Mouse (Mus musculus) lung, postnatal 0 days (tissue): Measurements from ENCODE around the gene Tldc2. TPM values are rescaled to one million over a fixed set of nuclear protein-coding genes. Genes with fewer than 3 reads are reported as not detected.

Experiments used
- ATAC-seq: fragments of 200-750 bp; cut with Nextera tagmentation; 2 replicates; pipeline ENCODE4 v1.8.0; 2017; ENCODE audit warnings: moderate library complexity
- DNase-seq: peaks from one replicate; pipeline ENCODE4 v3.0.0-alpha.2; 2016; ENCODE audit warnings: low spot score
- H3K27ac ChIP-seq: fragments of 300-500 bp; sonication (generic); 2 replicates; pipeline ENCODE4 v1.5.1; 2014; ENCODE audit warnings: antibody characterized with exemption, mild to moderate bottlenecking, low read length, mixed read lengths
- H3K27me3 ChIP-seq: fragments of 300-500 bp; sonication (generic); replicated peaks from 2 replicates; pipeline ENCODE4 v1.6.1; 2014; ENCODE audit warnings: low read length, mixed read lengths; ENCODE audit not compliant: insufficient read depth
- H3K36me3 ChIP-seq: fragments of 300-500 bp; sonication (generic); 2 replicates; pipeline ENCODE4 v1.6.1; 2014; ENCODE audit warnings: low read length, mixed read lengths; ENCODE audit not compliant: insufficient read depth
- H3K4me1 ChIP-seq: fragments of 300-500 bp; sonication (generic); 2 replicates; pipeline ENCODE4 v1.6.1; 2014; ENCODE audit warnings: antibody characterized with exemption, low read depth, low read length, mixed read lengths; ENCODE audit not compliant: insufficient read depth
- H3K4me2 ChIP-seq: fragments of 300-500 bp; sonication (generic); replicated peaks from 2 replicates; pipeline ENCODE4 v1.6.1; 2014; ENCODE audit warnings: low read depth, mild to moderate bottlenecking, low read length, moderate library complexity, mixed read lengths
- H3K4me3 ChIP-seq: fragments of 300-500 bp; sonication (generic); 2 replicates; pipeline ENCODE4 v1.5.1; 2014; ENCODE audit warnings: low read depth, low read length
- H3K9ac ChIP-seq: fragments of 300-500 bp; sonication (generic); replicated peaks from 2 replicates; pipeline ENCODE4 v1.6.1; 2014; ENCODE audit warnings: low read depth, mild to moderate bottlenecking
- H3K9me3 ChIP-seq: fragments of 300-500 bp; sonication (generic); 2 replicates; pipeline ENCODE4 v1.6.1; 2016; ENCODE audit warnings: low read length, mixed read lengths
- CTCF ChIP-seq: IDR thresholded peaks from 2 replicates; pipeline ENCODE4 v1.5.1; 2016; ENCODE audit warnings: antibody characterized with exemption, mild to moderate bottlenecking
- EP300 ChIP-seq: IDR thresholded peaks from 2 replicates; pipeline ENCODE4 v1.6.1; 2016; ENCODE audit warnings: antibody characterized with exemption, mild to moderate bottlenecking, control low read depth
- WGBS: fragments of 180-500 bp; shearing (Covaris S2); extraction: QIAGEN DNeasy Blood & Tissue Kit; methylation state at CpG from one replicate; pipeline ENCODE4 v1.1.7; 2014; 5-methylcytosine and 5-hydroxymethylcytosine counted together
- polyA plus RNA-seq: library from polyadenylated mRNA; unstranded; fragments of >200 nt; fragmentation: Nextera tagmentation; extraction: Ambion mirVana; gene quantifications from 2 replicates; pipeline ENCODE4 v1.2.1, GENCODE M21; 2015

The Tldc2 gene
- polyA plus RNA-seq, 1 experiment from 2014 or later: not detected

DNA sequence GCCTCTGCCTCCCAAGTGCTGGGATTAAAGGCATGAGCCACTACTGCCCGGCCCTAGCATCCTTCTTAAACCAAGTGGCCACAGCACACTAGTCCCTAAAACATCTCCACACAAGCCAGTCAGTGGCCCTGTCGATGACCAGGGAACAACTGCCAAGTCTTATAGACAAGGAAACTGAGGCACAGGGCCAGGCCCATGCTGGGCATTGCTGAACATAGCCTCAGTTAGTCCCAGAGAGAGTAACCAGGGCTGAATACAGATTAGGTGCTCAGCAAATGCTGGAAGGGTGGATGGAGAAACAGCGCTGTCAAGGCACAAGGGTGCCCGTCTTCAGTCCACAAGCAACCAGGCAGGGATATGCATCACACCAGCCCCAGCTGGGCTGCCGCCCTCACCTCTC, 33.7 kb upstream of the Tldc2 start:
- no peaks in the 10 kb centered on the region for H3K27me3 ChIP-seq
- H3K9me3 ChIP-seq: no peaks in the 10 kb centered on the region
- no peak overlapping the region for H3K9ac ChIP-seq
- TF ChIP-seq CTCF (no peak), EP300 (no peak)
- H3K4me2 ChIP-seq: no peak overlapping the region
- 91% methylated on average over 5 of the region's 5 CpGs for WGBS
- H3K36me3 ChIP-seq: no peaks in the 10 kb centered on the region
- no peak overlapping the region for H3K27ac ChIP-seq
- DNase-seq (no peak), ATAC-seq (no peak)
- H3K4me3 ChIP-seq: no peak overlapping the region
- H3K4me1 ChIP-seq: peaks cover 15% of the 10 kb centered on the region

GRCm38 (mm10) chr2:157053787-157054186, 33.1 kb upstream of the Tldc2 start:
- Histone ChIP-seq H3K4me1 (peaks cover 11% of the 10 kb centered on the region), H3K36me3 (no peaks in the 10 kb centered on the region), H3K9ac (no peak overlapping the region), H3K4me3 (no peak overlapping the region), H3K27ac (peak overlapping the region; percentile 38; the same call in 1 of the 2 replicates), H3K4me2 (no peak overlapping the region), H3K9me3 (no peaks in the 10 kb centered on the region), H3K27me3 (no peaks in the 10 kb centered on the region)
- ATAC-seq: no peak
- TF ChIP-seq EP300: no peak
- TF ChIP-seq CTCF: peak; percentile 52
- WGBS: 80% methylated on average over 4 of the region's 4 CpGs
- no peak for DNase-seq

GRCm38 (mm10) chr2:157054297-157054696, 32.6 kb upstream of the Tldc2 start:
- Histone ChIP-seq H3K27me3 (no peaks in the 10 kb centered on the region), H3K36me3 (no peaks in the 10 kb centered on the region), H3K4me3 (no peak overlapping the region), H3K27ac (peak overlapping the region; percentile 83), H3K4me2 (no peak overlapping the region), H3K9me3 (no peaks in the 10 kb centered on the region), H3K4me1 (peaks cover 10% of the 10 kb centered on the region), H3K9ac (no peak overlapping the region)
- DNase-seq (peak; percentile 83), ATAC-seq (peak; percentile 78)
- 50% methylated on average over 8 of the region's 8 CpGs for WGBS
- TF ChIP-seq EP300 (peak; percentile 92), CTCF (no peak)

GRCm38 (mm10) chr2:157054816-157055215, 32.0 kb upstream of the Tldc2 start:
- no peak overlapping the region for H3K9ac ChIP-seq
- no peaks in the 10 kb centered on the region for H3K27me3 ChIP-seq
- ATAC-seq (peak; percentile 47), DNase-seq (peak; percentile 49)
- no peak overlapping the region for H3K4me2 ChIP-seq
- H3K36me3 ChIP-seq: no peaks in the 10 kb centered on the region
- no peaks in the 10 kb centered on the region for H3K9me3 ChIP-seq
- no peak overlapping the region for H3K4me3 ChIP-seq
- TF ChIP-seq EP300: no peak
- TF ChIP-seq CTCF: no peak
- WGBS: 27% methylated on average over 5 of the region's 5 CpGs
- peaks cover 10% of the 10 kb centered on the region for H3K4me1 ChIP-seq
- H3K27ac ChIP-seq: peak overlapping the region; percentile 83

GRCm38 (mm10) chr2:157055721-157056120, 31.1 kb upstream of the Tldc2 start:
- no peak overlapping the region for H3K4me2 ChIP-seq
- no peaks in the 10 kb centered on the region for H3K36me3 ChIP-seq
- no peak for ATAC-seq
- H3K4me1 ChIP-seq: peaks cover 10% of the 10 kb centered on the region
- no peaks in the 10 kb centered on the region for H3K9me3 ChIP-seq
- H3K27me3 ChIP-seq: no peaks in the 10 kb centered on the region
- H3K4me3 ChIP-seq: no peak overlapping the region
- H3K27ac ChIP-seq: peak overlapping the region; percentile 83
- TF ChIP-seq EP300 (no peak), CTCF (no peak)
- no peak overlapping the region for H3K9ac ChIP-seq
- DNase-seq: no peak
- 87% methylated on average over 6 of the region's 6 CpGs for WGBS

DNA sequence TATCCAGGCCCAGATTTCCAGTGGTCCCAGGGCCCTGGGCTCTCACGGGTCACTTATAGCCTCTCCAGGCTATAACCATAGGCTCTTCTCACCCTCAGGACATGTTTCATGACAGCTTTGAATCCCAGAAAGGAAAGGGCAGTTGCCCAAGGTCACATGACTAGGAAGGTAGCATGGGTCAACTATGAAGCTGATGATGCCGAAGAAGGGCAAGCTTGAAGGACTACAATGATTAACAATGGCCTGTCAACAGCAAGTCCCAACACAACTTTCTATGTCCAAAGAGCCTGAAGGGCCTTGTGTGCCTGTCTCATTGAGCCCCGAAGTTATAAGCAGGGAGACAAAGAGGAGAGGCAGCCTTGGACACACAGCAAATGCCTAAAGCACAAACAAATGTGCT, 29.7 kb upstream of the Tldc2 start:
- Histone ChIP-seq H3K9me3 (no peaks in the 10 kb centered on the region), H3K4me2 (no peak overlapping the region), H3K4me1 (peaks cover 11% of the 10 kb centered on the region), H3K9ac (no peak overlapping the region), H3K27me3 (no peaks in the 10 kb centered on the region), H3K27ac (no peak overlapping the region), H3K4me3 (no peak overlapping the region), H3K36me3 (no peaks in the 10 kb centered on the region)
- no peak for TF ChIP-seq CTCF
- no peak for TF ChIP-seq EP300
- 89% methylated on average over 3 of the region's 3 CpGs for WGBS
- ATAC-seq (no peak), DNase-seq (no peak)

- H3K27ac ChIP-seq: no peak overlapping the region
- H3K9ac ChIP-seq: no peak overlapping the region
These were observed 29.1 kb upstream of the Tldc2 start for GRCm38 (mm10) chr2:157057758-157058157.

More at GRCm38 (mm10) chr2:157057758-157058157, 29.1 kb upstream of the Tldc2 start:
- no peaks in the 10 kb centered on the region for H3K9me3 ChIP-seq
- DNase-seq (no peak), ATAC-seq (no peak)
- H3K4me1 ChIP-seq: peaks cover 16% of the 10 kb centered on the region
- no peaks in the 10 kb centered on the region for H3K27me3 ChIP-seq
- H3K36me3 ChIP-seq: no peaks in the 10 kb centered on the region
- TF ChIP-seq EP300: no peak
- no peak for TF ChIP-seq CTCF
- H3K4me2 ChIP-seq: no peak overlapping the region
- no peak overlapping the region for H3K4me3 ChIP-seq
- 90% methylated on average over 4 of the region's 4 CpGs for WGBS
